Mouse (Mus musculus) gonadal fat pad, adult 2 months (tissue): ENCODE data around the gene Ttc9b. TPM values are rescaled to one million over a fixed set of nuclear protein-coding genes. Genes with fewer than 3 reads are reported as not detected.
A peak's percentile ranks its signal among the peaks of the same experiment; 100 is the strongest.

Source experiments
- DNase-seq: peaks from one replicate; pipeline ENCODE4 v3.0.0-alpha.2; 2012; ENCODE audit warnings: low read depth
- polyA plus RNA-seq: library from polyadenylated mRNA; depleted of rRNA; stranded (reverse); fragments of >200 nt; gene quantifications from 2 replicates; pipeline ENCODE4 v1.2.3, GENCODE M21; 2012; rRNA removed

Ttc9b gene
- polyA plus RNA-seq, 1 experiment = not detected

DNA sequence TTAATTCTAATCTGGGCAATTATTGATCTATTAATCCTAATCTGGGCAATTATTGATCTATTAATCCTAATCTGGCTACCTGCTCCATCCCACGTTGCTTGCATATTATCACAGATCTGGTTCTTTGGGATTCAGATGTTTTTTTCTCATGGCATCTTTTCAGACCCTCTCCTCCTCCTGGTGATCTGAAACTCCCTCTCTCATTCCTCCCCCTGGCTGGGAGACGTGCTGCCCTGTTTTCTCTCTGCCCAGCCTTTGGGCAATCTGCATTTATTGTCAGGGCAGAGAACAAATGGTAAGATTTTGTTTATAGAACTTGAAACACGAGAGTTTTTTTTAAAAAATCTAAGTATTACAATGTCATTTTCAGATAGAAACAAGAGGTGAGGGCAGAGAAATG, 34.1 kb downstream of the Ttc9b start:
- no peak for DNase-seq

DNA sequence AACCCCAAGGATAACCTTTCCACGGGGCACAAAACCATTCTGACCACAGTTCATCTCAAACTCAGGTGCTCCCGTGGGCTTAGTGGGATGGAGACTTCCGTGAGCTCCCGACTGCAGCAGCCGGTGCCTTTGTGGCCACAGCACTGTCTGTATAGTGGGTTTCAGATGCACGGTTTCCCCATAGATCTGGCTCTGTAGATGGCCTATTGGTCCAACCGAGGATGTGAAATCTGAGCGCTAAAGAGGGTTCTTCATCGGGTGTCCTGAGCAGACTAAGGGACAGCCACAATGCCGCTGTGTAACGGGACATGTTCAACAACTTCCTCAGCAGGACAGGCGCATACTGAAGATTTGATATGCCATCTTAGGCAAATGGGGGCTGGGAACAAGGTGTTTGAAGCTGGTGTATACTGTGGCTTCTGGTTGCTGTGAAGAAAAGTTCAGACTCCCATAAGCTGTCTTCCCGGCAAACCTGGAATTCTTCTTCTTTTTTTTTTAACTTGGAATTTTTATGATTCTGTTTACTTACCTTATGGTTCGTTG, 34.6 kb downstream of the Ttc9b start:
- no peak for DNase-seq

DNA sequence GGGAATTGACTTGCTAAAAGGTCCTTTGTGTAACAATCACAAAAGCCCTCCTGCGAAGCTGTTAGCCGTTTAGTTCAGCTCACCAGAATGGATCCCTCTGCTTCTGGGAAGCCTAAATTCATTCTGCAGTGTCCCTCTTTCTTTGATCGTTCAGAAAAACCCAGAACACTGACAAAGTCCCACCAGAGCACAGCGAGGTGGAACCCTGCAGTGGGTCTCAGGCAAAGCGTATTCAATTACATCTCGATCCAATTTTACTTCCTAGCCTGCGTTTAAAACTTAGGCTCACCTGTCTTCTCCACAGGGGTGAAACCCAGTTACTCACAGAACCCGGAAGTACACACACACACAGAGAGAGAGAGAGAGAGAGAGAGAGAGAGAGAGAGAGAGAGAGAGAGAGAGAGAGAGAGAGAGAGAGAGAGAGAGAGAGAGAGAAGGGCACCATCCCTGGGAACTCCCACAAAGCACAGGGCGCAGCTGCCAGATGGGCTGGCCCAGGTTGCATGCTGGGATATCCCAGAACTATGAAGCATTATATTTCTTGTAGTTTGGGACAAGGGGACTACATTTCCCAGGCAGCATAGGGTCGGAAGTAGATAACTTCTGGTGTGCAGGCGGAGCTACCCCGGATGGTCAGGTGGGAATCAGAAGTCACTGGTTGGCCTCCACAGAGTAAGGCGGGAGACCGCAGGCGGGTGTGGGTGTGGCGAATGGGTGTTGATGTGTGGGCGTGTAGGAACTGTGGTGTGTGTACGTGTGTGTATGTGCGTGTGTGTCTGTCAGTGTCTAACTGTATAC, 35.3 kb downstream of the Ttc9b start, which contains the start of gene Zfp607b:
Gene Zfp607b, plus strand, starts transcription at position 526 of the 798 bp plus-strand sequence.
- DNase-seq = peak; percentile 97

DNA sequence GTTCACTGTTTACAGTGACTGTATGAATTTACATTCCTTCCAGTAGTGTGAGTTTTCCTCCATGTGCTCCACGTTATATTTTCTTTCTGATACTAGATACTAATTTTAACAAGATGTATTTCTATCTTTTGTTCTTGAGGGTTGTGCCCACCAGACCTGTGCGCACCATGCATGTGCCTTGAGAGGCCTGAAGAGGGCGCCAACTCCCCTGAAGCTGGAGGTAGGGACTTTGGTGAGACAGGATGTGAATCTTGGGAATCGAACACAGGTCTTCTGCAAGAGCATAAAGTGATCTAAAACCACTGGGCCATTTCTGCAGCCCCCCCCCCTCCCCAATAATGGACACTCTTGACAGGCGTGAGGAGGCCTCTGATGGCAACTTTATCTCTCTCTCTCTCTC, 37.4 kb downstream of the Ttc9b start:
- no peak for DNase-seq

GRCm38 (mm10) chr7:27696711-27697110, 43.0 kb downstream of the Ttc9b start:
- DNase-seq = no peak

Other genes with a start within 250 kb of the Ttc9b start
- 0.23 and 0.32 TPM in 2 replicates for gene Sptbn4, start 206.2 kb upstream of the Ttc9b start, polyA plus RNA-seq
- gene Blvrb, start 205.9 kb upstream of the Ttc9b start, polyA plus RNA-seq = 95.5 and 103 TPM in 2 replicates
- 9.6 and 10.0 TPM in 2 replicates for gene Sertad3, start 180.1 kb upstream of the Ttc9b start, polyA plus RNA-seq
- gene Sertad1, start 167.0 kb upstream of the Ttc9b start, polyA plus RNA-seq = 23.0 and 23.7 TPM in 2 replicates
- gene Prx, start 154.6 kb upstream of the Ttc9b start, polyA plus RNA-seq = 2.0 TPM in 2 replicates
- 1.2 and 1.3 TPM in 2 replicates for gene Hipk4, start 130.6 kb upstream of the Ttc9b start, polyA plus RNA-seq
- 159 and 188 TPM in 2 replicates for gene Pld3, start 100.7 kb upstream of the Ttc9b start, polyA plus RNA-seq
- 17.0 and 17.7 TPM in 2 replicates for gene 2310022A10Rik, start 100.7 kb upstream of the Ttc9b start, polyA plus RNA-seq
- 143 and 174 TPM in 2 replicates for gene Akt2, start 62.4 kb upstream of the Ttc9b start, polyA plus RNA-seq
- gene Map3k10, start 20.7 kb downstream of the Ttc9b start, polyA plus RNA-seq = 20.1 and 22.1 TPM in 2 replicates
- 0.51 and 0.85 TPM in 2 replicates for gene Zfp607b, start 35.4 kb downstream of the Ttc9b start, polyA plus RNA-seq
- 3.3 and 3.4 TPM in 2 replicates for gene Zfp60, start 77.5 kb downstream of the Ttc9b start, polyA plus RNA-seq
- gene Zfp626, start 153.3 kb downstream of the Ttc9b start, polyA plus RNA-seq = 1.4 and 1.8 TPM in 2 replicates
- gene Zfp59, start 184.7 kb downstream of the Ttc9b start, polyA plus RNA-seq = 1.3 and 1.4 TPM in 2 replicates
- gene Zfp607a, start 203.6 kb downstream of the Ttc9b start, polyA plus RNA-seq = 0.86 and 1.3 TPM in 2 replicates